Mouse (Mus musculus) brain, embryonic 14.5 days (tissue): Measurements from ENCODE around the gene Nudcd2.
A peak's percentile ranks its signal among the peaks of the same experiment; 100 is the strongest.

Source experiments
- CTCF ChIP-seq: fragments of 200-500 bp; IDR thresholded peaks from 2 replicates; pipeline ENCODE4 v1.5.1; 2012; ENCODE audit warnings: inconsistent platforms, mild to moderate bottlenecking, moderate library complexity, borderline replicate concordance; ENCODE audit not compliant: insufficient read depth, insufficient read length; ENCODE audit errors: extremely low read depth
- POLR2A ChIP-seq: fragments of 200-500 bp; IDR thresholded peaks from 2 replicates; pipeline ENCODE4 v1.6.1; 2012; ENCODE audit warnings: mild to moderate bottlenecking, inconsistent platforms, borderline replicate concordance; ENCODE audit not compliant: poor library complexity, insufficient read depth, insufficient read length, severe bottlenecking; ENCODE audit errors: extremely low read depth

- TF ChIP-seq CTCF (0 out of 2 replicates have a peak, but pooled peaks have one; percentile 0), POLR2A (no peak)
These were observed 41.4 kb upstream of the Nudcd2 start for GRCm38 (mm10) chr11:40692101-40692509.
